Mouse (Mus musculus): ENCODE measurements around the gene Sez6l. TPM values are rescaled to one million over a fixed set of nuclear protein-coding genes. Genes with fewer than 3 reads are reported as not detected.

Sez6l gene
- polyA plus RNA-seq, 1 experiment from 2014 or later = 0.08 TPM

GRCm38 (mm10) chr5:112584155-112584769, 7.3 kb upstream of the Sez6l start:
- no peaks in the 10 kb centered on the region; the same call in 1 of the 2 replicates for H3K4me1 ChIP-seq (replicated peaks)
- ATAC-seq (ENCODE audit: insufficient number of reproducible peaks, insufficient read depth, low FRiP score, low TSS enrichment, low read depth) = no peak
- no peak overlapping the region for H3K4me3 ChIP-seq (replicated peaks)
- WGBS = 95% methylated on average over 4 of the region's 4 CpGs
- H3K27ac ChIP-seq = no peak overlapping the region
- peaks cover 46% of the 10 kb centered on the region for H3K27me3 ChIP-seq
- no peak overlapping the region for H3K9ac ChIP-seq (replicated peaks)
- no peaks in the 10 kb centered on the region for H3K36me3 ChIP-seq
- H3K9me3 ChIP-seq = no peaks in the 10 kb centered on the region
- H3K4me2 ChIP-seq = no peak overlapping the region

- no peaks in the 10 kb centered on the region for H3K9me3 ChIP-seq
- no peak overlapping the region for H3K4me3 ChIP-seq (replicated peaks)
- WGBS = 38% methylated on average over 9 of the region's 9 CpGs
- no peak for ATAC-seq (ENCODE audit: insufficient number of reproducible peaks, insufficient read depth, low FRiP score, low TSS enrichment, low read depth)
- H3K4me1 ChIP-seq (replicated peaks) = no peaks in the 10 kb centered on the region; the same call in 1 of the 2 replicates
- no peak overlapping the region for H3K9ac ChIP-seq (replicated peaks)
- H3K27me3 ChIP-seq = peaks cover 56% of the 10 kb centered on the region
- H3K27ac ChIP-seq = no peak overlapping the region
- no peak overlapping the region for H3K4me2 ChIP-seq
- no peaks in the 10 kb centered on the region for H3K36me3 ChIP-seq
Measured at GRCm38 (mm10) chr5:112583304-112583703, 6.3 kb upstream of the Sez6l start.

GRCm38 (mm10) chr5:112577750-112578149, 765 bp upstream of the Sez6l start:
- peaks cover 19% of the 10 kb centered on the region for H3K4me1 ChIP-seq (replicated peaks)
- H3K9ac ChIP-seq (replicated peaks) = no peak overlapping the region
- peaks cover 99% of the 10 kb centered on the region for H3K27me3 ChIP-seq
- WGBS = 10% methylated on average over 10 of the region's 10 CpGs
- no peak overlapping the region for H3K4me3 ChIP-seq (replicated peaks)
- H3K27ac ChIP-seq = no peak overlapping the region
- H3K9me3 ChIP-seq = no peaks in the 10 kb centered on the region
- peak overlapping the region; percentile 56; the same call in 1 of the 2 replicates for H3K4me2 ChIP-seq
- no peaks in the 10 kb centered on the region for H3K36me3 ChIP-seq
- no peak for ATAC-seq (ENCODE audit: insufficient number of reproducible peaks, insufficient read depth, low FRiP score, low TSS enrichment, low read depth)

GRCm38 (mm10) chr5:112576361-112576992, 508 bp downstream of the Sez6l start:
- WGBS = under 1% methylated on average over 48 of the region's 48 CpGs
- H3K9ac ChIP-seq (replicated peaks) = peak overlapping the region; percentile 37; the same call in 1 of the 2 replicates
- peak overlapping the region; percentile 56 for H3K4me2 ChIP-seq
- no peaks in the 10 kb centered on the region for H3K36me3 ChIP-seq
- ATAC-seq (ENCODE audit: insufficient number of reproducible peaks, insufficient read depth, low FRiP score, low TSS enrichment, low read depth) = no peak
- H3K27me3 ChIP-seq = peaks cover 89% of the 10 kb centered on the region
- H3K9me3 ChIP-seq = no peaks in the 10 kb centered on the region; the same call in 1 of the 2 replicates
- peak overlapping the region; percentile 31 for H3K4me3 ChIP-seq (replicated peaks)
- peaks cover 19% of the 10 kb centered on the region for H3K4me1 ChIP-seq (replicated peaks)
- no peak overlapping the region for H3K27ac ChIP-seq

- Histone ChIP-seq H3K9me3 (no peaks in the 10 kb centered on the region; the same call in 1 of the 2 replicates), H3K4me2 (no peak overlapping the region), H3K4me1 (replicated peaks) (peaks cover 19% of the 10 kb centered on the region), H3K36me3 (no peaks in the 10 kb centered on the region), H3K4me3 (replicated peaks) (no peak overlapping the region), H3K27me3 (peaks cover 80% of the 10 kb centered on the region), H3K27ac (no peak overlapping the region), H3K9ac (replicated peaks) (no peak overlapping the region)
- ATAC-seq (ENCODE audit: insufficient number of reproducible peaks, insufficient read depth, low FRiP score, low TSS enrichment, low read depth) = no peak
- 10% methylated on average over 12 of the region's 12 CpGs for WGBS
Measured at GRCm38 (mm10) chr5:112575151-112575915, 1.7 kb downstream of the Sez6l start.

- 15% methylated on average over 8 of the region's 8 CpGs for WGBS
- H3K36me3 ChIP-seq = no peaks in the 10 kb centered on the region
Measured at GRCm38 (mm10) chr5:112573916-112574315, 3.1 kb downstream of the Sez6l start.

GRCm38 (mm10) chr5:112572217-112572616, 4.8 kb downstream of the Sez6l start:
- ATAC-seq (ENCODE audit: insufficient number of reproducible peaks, insufficient read depth, low FRiP score, low TSS enrichment, low read depth) = no peak
- Histone ChIP-seq H3K9ac (replicated peaks) (no peak overlapping the region), H3K4me2 (no peak overlapping the region), H3K27ac (no peak overlapping the region), H3K36me3 (no peaks in the 10 kb centered on the region), H3K4me1 (replicated peaks) (peaks cover 11% of the 10 kb centered on the region), H3K4me3 (replicated peaks) (no peak overlapping the region), H3K27me3 (peaks cover 50% of the 10 kb centered on the region), H3K9me3 (no peaks in the 10 kb centered on the region; the same call in 1 of the 2 replicates)
- WGBS = 51% methylated on average over 2 of the region's 2 CpGs

More at GRCm38 (mm10) chr5:112573916-112574315, 3.1 kb downstream of the Sez6l start:
- Histone ChIP-seq H3K4me3 (replicated peaks) (no peak overlapping the region), H3K4me1 (replicated peaks) (peaks cover 19% of the 10 kb centered on the region), H3K27me3 (peaks cover 67% of the 10 kb centered on the region), H3K9me3 (no peaks in the 10 kb centered on the region; the same call in 1 of the 2 replicates), H3K9ac (replicated peaks) (no peak overlapping the region), H3K4me2 (no peak overlapping the region), H3K27ac (no peak overlapping the region)
- ATAC-seq (ENCODE audit: insufficient number of reproducible peaks, insufficient read depth, low FRiP score, low TSS enrichment, low read depth) = no peak

- H3K4me3 ChIP-seq (replicated peaks) = no peak overlapping the region
- H3K9me3 ChIP-seq = no peaks in the 10 kb centered on the region
- H3K4me1 ChIP-seq (replicated peaks) = peaks cover 18% of the 10 kb centered on the region
- H3K36me3 ChIP-seq = no peaks in the 10 kb centered on the region
- 58% methylated on average over 8 of the region's 8 CpGs for WGBS
- H3K9ac ChIP-seq (replicated peaks) = no peak overlapping the region
- H3K27me3 ChIP-seq = peaks cover 44% of the 10 kb centered on the region
- no peak for ATAC-seq (ENCODE audit: insufficient number of reproducible peaks, insufficient read depth, low FRiP score, low TSS enrichment, low read depth)
- no peak overlapping the region for H3K4me2 ChIP-seq
- no peak overlapping the region for H3K27ac ChIP-seq
Measured at GRCm38 (mm10) chr5:112565489-112565888, 11.5 kb downstream of the Sez6l start.

- Histone ChIP-seq H3K4me2 (no peak overlapping the region), H3K9ac (replicated peaks) (no peak overlapping the region), H3K27ac (no peak overlapping the region), H3K36me3 (no peaks in the 10 kb centered on the region), H3K27me3 (peaks cover 44% of the 10 kb centered on the region), H3K4me3 (replicated peaks) (no peak overlapping the region), H3K4me1 (replicated peaks) (peaks cover 21% of the 10 kb centered on the region), H3K9me3 (no peaks in the 10 kb centered on the region)
- ATAC-seq (ENCODE audit: insufficient number of reproducible peaks, insufficient read depth, low FRiP score, low TSS enrichment, low read depth) = no peak
- 74% methylated on average over 17 of the region's 17 CpGs for WGBS
Measured at GRCm38 (mm10) chr5:112565083-112565482, 11.9 kb downstream of the Sez6l start.

- H3K4me2 ChIP-seq = no peak overlapping the region
- H3K4me1 ChIP-seq (replicated peaks) = peaks cover 21% of the 10 kb centered on the region
- H3K9ac ChIP-seq (replicated peaks) = no peak overlapping the region
- H3K36me3 ChIP-seq = no peaks in the 10 kb centered on the region
- 47% methylated on average over 15 of the region's 15 CpGs for WGBS
- H3K9me3 ChIP-seq = no peaks in the 10 kb centered on the region
- H3K4me3 ChIP-seq (replicated peaks) = no peak overlapping the region
- no peak for ATAC-seq (ENCODE audit: insufficient number of reproducible peaks, insufficient read depth, low FRiP score, low TSS enrichment, low read depth)
- H3K27ac ChIP-seq = no peak overlapping the region
- H3K27me3 ChIP-seq = peaks cover 49% of the 10 kb centered on the region
Measured at GRCm38 (mm10) chr5:112560869-112561499, 16.0 kb downstream of the Sez6l start.

- 71% methylated on average over 16 of the region's 16 CpGs for WGBS
- Histone ChIP-seq H3K9me3 (no peaks in the 10 kb centered on the region), H3K9ac (replicated peaks) (no peak overlapping the region), H3K4me3 (replicated peaks) (no peak overlapping the region), H3K27ac (no peak overlapping the region), H3K4me2 (no peak overlapping the region), H3K27me3 (peaks cover 48% of the 10 kb centered on the region), H3K4me1 (replicated peaks) (peaks cover 21% of the 10 kb centered on the region), H3K36me3 (no peaks in the 10 kb centered on the region)
- no peak for ATAC-seq (ENCODE audit: insufficient number of reproducible peaks, insufficient read depth, low FRiP score, low TSS enrichment, low read depth)
Measured at GRCm38 (mm10) chr5:112560139-112560538, 16.8 kb downstream of the Sez6l start.
